Mouse (Mus musculus) adrenal gland, adult 18-20 months (tissue): Measurements from ENCODE around the gene Agpat3. TPM values are rescaled to one million over a fixed set of nuclear protein-coding genes. Genes with fewer than 3 reads are reported as not detected.
"Not testable (repeated sequence)": the region's sequence is repeated elsewhere in the genome, so short reads cannot be mapped to it uniquely, and the experiment has no call there.

Source experiments
- DNase-seq, 2 experiments: peaks; one replicate each; pipeline ENCODE4 v3.0.0; 2021 to 2022; ENCODE audit warnings: low spot score in 2 of 2
- total RNA-seq, 2 experiments: library from RNA; stranded (reverse); gene quantifications; 1 replicate in 1 of 2; 2 replicates in 1 of 2; pipeline ENCODE4 v1.2.3; 2021

Agpat3 gene
- total RNA-seq, 2 experiments from 2014 or later: 289 to 343 TPM

DNA sequence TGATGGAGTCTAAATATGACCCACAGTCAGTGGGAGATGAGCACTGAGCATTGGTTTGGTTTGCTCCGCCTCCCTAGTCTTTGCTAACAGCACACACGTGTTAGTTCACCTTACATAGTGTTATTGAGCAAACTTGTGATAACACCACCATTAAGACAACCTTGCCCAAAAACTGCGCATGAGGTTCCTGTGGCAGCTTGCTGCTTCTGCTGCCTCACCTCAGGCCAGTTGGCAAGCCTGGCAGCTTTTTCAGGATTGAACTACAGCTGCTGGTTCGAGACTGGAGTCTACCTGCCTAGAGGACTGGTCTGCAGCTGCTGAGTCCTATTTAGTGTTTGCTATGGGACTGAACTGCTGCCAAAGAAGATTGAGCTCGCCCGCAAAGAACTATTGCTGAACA lies 11.1 kb upstream of the Agpat3 start:
- no peak for DNase-seq

GRCm38 (mm10) chr10:78361951-78362350 lies 9.7 kb upstream of the Agpat3 start:
- DNase-seq: no peak

DNA sequence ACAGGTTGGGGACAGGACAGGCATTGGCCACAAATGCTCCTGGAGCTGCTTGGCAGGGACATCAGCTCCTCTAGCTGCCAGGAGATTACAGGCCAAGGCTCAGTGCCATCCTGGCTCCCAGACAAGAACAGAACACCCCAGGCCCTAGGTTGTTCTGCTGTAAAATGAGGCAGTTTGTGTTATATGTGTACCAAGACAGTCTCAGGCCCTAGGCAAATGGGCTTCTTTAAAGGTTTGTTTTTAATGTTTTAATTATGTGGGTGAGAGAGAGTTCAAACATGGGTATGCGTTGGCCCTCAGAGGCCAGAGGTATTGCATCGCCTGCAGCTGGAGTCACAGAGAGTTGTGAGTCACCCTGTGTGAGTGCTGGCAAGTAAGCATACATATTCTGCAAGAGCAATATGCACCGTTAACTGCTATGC lies 8.0 kb upstream of the Agpat3 start:
- no peak for DNase-seq

DNA sequence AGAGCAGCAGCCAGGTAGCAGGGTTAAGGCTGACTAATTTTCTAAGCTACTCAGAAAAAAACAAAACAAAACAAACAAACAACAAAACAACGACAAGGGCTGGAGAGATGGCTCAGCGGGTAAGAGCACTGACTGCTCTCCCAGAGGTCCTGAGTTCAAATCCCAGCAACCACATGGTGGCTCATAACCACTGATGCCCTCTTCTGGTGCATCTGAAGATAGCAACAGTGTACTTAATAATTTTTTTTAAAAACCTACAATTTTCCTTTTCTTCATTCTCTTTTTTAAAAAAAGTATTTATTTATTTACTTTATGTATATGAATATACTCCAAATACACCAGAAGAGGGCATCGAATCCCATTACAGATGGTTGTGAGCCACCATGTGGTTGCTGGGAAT lies 6.7 kb upstream of the Agpat3 start:
- not testable (repeated sequence) for DNase-seq

GRCm38 (mm10) chr10:78358266-78358665 lies 6.0 kb upstream of the Agpat3 start:
- DNase-seq: no peak

DNA sequence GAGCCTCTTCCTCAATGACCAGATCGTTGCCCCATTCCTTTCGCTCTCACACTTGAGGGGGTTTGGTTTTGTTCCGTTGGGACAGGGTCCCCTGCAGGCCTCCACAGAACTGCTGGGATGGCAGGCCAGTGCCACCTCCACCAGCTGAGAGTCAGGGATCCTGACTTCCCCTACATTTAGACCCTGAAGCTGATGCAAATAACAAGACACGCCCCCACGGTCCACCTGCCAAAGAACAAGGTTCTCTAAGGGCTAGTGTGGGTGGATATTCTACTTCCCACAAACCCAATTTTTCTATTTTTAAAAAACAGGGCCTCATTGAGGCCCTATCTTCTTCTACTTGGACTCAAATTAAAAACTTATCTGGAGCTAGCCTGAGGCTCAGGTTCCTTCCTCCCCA lies 5.5 kb upstream of the Agpat3 start:
- no peak for DNase-seq

- DNase-seq: no peak
Measured at GRCm38 (mm10) chr10:78355931-78356593, 3.8 kb upstream of the Agpat3 start.

GRCm38 (mm10) chr10:78353196-78353595 lies 907 bp upstream of the Agpat3 start:
- no peak for DNase-seq

GRCm38 (mm10) chr10:78352666-78353030 lies 359 bp upstream of the Agpat3 start:
- no peak for DNase-seq

DNA sequence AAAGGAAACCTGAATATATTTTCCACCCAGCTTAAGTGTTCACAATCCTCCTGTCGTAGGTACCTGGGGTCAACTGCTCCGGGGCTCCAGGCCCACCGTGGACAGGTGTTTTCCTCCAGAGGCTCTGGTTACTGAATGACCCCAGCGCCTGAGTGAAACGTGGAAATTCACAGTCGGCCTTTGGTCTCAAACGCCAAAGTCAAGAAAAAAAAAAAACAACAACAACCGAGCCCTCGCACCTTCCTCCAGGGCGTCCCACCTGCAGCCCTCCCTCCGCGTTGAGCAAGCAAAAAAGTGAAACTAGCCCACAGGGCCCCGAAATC lies 764 bp downstream of the Agpat3 start:
- DNase-seq: no peak

GRCm38 (mm10) chr10:78350796-78351556 lies 1.3 kb downstream of the Agpat3 start:
- DNase-seq: no peak

DNA sequence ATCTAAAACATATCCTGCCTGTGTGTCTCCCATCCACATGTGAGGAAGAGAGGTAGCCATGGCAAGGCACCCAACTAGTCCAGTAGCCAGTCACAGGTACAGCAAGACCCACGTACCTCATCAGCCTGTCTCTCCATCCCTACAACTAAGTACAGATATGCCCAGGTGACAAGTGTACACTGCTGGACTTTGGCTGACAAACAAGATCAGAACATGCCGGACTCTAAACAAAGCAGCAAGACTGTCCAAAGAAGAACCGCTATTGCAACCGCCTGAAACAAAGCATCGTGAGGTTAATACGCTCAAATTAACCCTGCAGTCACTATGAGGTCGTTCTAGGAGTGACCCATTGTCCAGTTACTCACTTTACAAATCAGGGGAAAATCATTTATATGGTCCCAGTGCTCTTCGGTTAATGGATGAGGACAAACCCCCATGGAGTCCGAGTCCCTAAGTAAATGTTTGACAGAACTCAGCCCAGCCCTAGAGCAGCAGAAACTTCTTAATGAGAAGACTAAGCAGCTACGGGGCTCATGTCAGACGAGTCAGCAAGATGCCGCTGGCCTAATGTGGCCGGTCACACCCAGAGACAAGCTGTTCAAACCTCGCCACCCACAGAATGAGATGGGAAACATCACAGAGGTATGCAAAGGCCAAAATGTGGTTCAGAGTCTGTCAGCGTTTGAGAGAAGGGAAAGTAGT lies 2.7 kb downstream of the Agpat3 start:
- no peak for DNase-seq

GRCm38 (mm10) chr10:78348211-78348610 lies 4.1 kb downstream of the Agpat3 start:
- no peak for DNase-seq

- no peak for DNase-seq
Measured at GRCm38 (mm10) chr10:78347486-78347885, 4.8 kb downstream of the Agpat3 start.

GRCm38 (mm10) chr10:78345466-78345865 lies 6.8 kb downstream of the Agpat3 start:
- no peak for DNase-seq

DNA sequence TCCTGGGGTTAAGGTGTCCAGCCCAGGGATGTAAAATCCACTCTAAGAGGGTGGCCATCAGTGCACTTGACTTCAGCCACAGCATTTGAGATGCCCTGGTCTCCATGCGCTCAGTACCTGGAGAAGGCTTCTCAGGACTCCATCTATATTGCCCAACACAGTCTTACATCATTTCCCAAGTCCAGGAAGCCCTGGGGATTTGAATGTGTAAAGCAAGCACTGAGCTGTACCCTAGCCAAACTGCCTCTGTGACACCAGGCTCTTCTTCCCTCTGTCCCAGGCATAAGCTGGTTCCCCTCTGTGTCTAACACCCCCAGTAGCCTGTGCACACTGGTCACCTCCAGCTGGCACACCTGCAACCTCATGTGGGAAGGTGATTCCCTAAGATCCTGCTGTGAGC lies 10.2 kb downstream of the Agpat3 start:
- DNase-seq: no peak

GRCm38 (mm10) chr10:78338180-78338579 lies 14.1 kb downstream of the Agpat3 start:
- no peak for DNase-seq

- DNase-seq: no peak
Measured at GRCm38 (mm10) chr10:78334923-78335561, 17.2 kb downstream of the Agpat3 start.

GRCm38 (mm10) chr10:78331577-78331976 lies 20.7 kb downstream of the Agpat3 start:
- no peak for DNase-seq

- no peak for DNase-seq
Measured at GRCm38 (mm10) chr10:78329305-78329704, 23.0 kb downstream of the Agpat3 start.

DNA sequence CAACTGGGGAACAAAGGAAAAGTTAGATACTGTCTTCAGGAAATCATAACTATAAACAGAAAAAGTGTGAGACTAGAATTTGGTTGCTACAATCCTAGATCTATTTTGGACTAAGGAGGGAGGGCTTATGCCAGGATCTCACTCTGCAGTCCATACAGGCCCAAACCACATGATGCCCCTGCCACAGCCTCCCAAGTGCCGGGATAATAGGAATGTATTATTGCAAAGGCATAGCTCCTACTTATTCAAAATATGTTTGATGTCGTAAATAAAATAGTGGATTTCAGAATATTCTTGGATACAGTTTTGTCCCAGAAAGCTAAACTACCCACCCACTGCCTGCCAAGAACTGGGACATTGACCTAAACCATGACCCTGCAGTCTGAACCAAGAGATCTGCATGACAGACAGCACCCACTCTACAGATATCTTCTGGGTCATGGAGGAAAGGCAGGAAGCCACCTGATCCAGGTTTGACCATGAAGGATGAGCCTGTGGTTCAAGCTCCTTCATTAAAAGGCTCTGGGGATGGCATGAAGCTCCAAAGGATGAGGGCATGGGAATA lies 24.2 kb downstream of the Agpat3 start:
- no peak for DNase-seq
